Mouse (Mus musculus): ENCODE data around the gene Sec31a. TPM values are rescaled to one million over a fixed set of nuclear protein-coding genes. Genes with fewer than 3 reads are reported as not detected.

Sec31a gene
- polyA plus RNA-seq, 1 experiment from 2014 or later, result 119 TPM

- DNase-seq (ENCODE audit: low spot score) (no peak), ATAC-seq (ENCODE audit: insufficient read depth, low FRiP score, low TSS enrichment) (no peak)
- Histone ChIP-seq H3K4me2 (ENCODE audit: low read depth) (no peak overlapping the region), H3K9me3 (ENCODE audit: control insufficient read depth, low read length) (no peaks in the 10 kb centered on the region), H3K4me3 (ENCODE audit: low read depth, low read length) (no peak overlapping the region), H3K27me3 (ENCODE audit: control insufficient read depth, insufficient read depth, low read length) (no peaks in the 10 kb centered on the region), H3K9ac (ENCODE audit: low read length) (no peak overlapping the region), H3K4me1 (ENCODE audit: control insufficient read depth, insufficient read depth, low read length) (no peaks in the 10 kb centered on the region), H3K36me3 (ENCODE audit: control insufficient read depth, insufficient read depth, low read length) (peaks cover 28% of the 10 kb centered on the region), H3K27ac (ENCODE audit: low read depth, low read length) (no peak overlapping the region)
- WGBS, result 94% methylated on average over 18 of the region's 18 CpGs
Observed at GRCm38 (mm10) chr5:100383782-100384510, 32.1 kb downstream of the Sec31a start.

- Histone ChIP-seq H3K9me3 (ENCODE audit: control insufficient read depth, low read length) (no peaks in the 10 kb centered on the region), H3K4me2 (ENCODE audit: low read depth) (no peak overlapping the region), H3K27ac (ENCODE audit: low read depth, low read length) (no peak overlapping the region), H3K4me1 (ENCODE audit: control insufficient read depth, insufficient read depth, low read length) (no peaks in the 10 kb centered on the region), H3K9ac (ENCODE audit: low read length) (no peak overlapping the region), H3K36me3 (ENCODE audit: control insufficient read depth, insufficient read depth, low read length) (peaks cover 30% of the 10 kb centered on the region), H3K4me3 (ENCODE audit: low read depth, low read length) (no peak overlapping the region), H3K27me3 (ENCODE audit: control insufficient read depth, insufficient read depth, low read length) (no peaks in the 10 kb centered on the region)
- DNase-seq (ENCODE audit: low spot score) (no peak), ATAC-seq (ENCODE audit: insufficient read depth, low FRiP score, low TSS enrichment) (no peak)
- WGBS, result 95% methylated on average over 7 of the region's 7 CpGs
Observed at GRCm38 (mm10) chr5:100381094-100381493, 34.9 kb downstream of the Sec31a start.

- H3K36me3 ChIP-seq (ENCODE audit: control insufficient read depth, insufficient read depth, low read length), result peaks cover 27% of the 10 kb centered on the region
- ATAC-seq (ENCODE audit: insufficient read depth, low FRiP score, low TSS enrichment) (no peak), DNase-seq (ENCODE audit: low spot score) (no peak)
- no peak overlapping the region for H3K27ac ChIP-seq (ENCODE audit: low read depth, low read length)
- H3K4me1 ChIP-seq (ENCODE audit: control insufficient read depth, insufficient read depth, low read length), result no peaks in the 10 kb centered on the region
- H3K4me2 ChIP-seq (ENCODE audit: low read depth), result no peak overlapping the region
- H3K9ac ChIP-seq (ENCODE audit: low read length), result no peak overlapping the region
- H3K9me3 ChIP-seq (ENCODE audit: control insufficient read depth, low read length), result no peaks in the 10 kb centered on the region
- H3K27me3 ChIP-seq (ENCODE audit: control insufficient read depth, insufficient read depth, low read length), result no peaks in the 10 kb centered on the region
- 97% methylated on average over 5 of the region's 5 CpGs for WGBS
- H3K4me3 ChIP-seq (ENCODE audit: low read depth, low read length), result no peak overlapping the region
Observed at GRCm38 (mm10) chr5:100380277-100380676, 35.8 kb downstream of the Sec31a start.

GRCm38 (mm10) chr5:100378981-100379380 lies 37.1 kb downstream of the Sec31a start:
- 86% methylated on average over 2 of the region's 2 CpGs for WGBS
- Histone ChIP-seq H3K4me3 (ENCODE audit: low read depth, low read length) (no peak overlapping the region), H3K27ac (ENCODE audit: low read depth, low read length) (no peak overlapping the region), H3K27me3 (ENCODE audit: control insufficient read depth, insufficient read depth, low read length) (no peaks in the 10 kb centered on the region), H3K4me2 (ENCODE audit: low read depth) (no peak overlapping the region), H3K9me3 (ENCODE audit: control insufficient read depth, low read length) (no peaks in the 10 kb centered on the region), H3K9ac (ENCODE audit: low read length) (no peak overlapping the region), H3K36me3 (ENCODE audit: control insufficient read depth, insufficient read depth, low read length) (peaks cover 25% of the 10 kb centered on the region), H3K4me1 (ENCODE audit: control insufficient read depth, insufficient read depth, low read length) (no peaks in the 10 kb centered on the region)
- no peak for ATAC-seq (ENCODE audit: insufficient read depth, low FRiP score, low TSS enrichment)
- DNase-seq (ENCODE audit: low spot score), result no peak

- no peak for DNase-seq (ENCODE audit: low spot score)
- Histone ChIP-seq H3K27ac (ENCODE audit: low read depth, low read length) (no peak overlapping the region), H3K4me1 (ENCODE audit: control insufficient read depth, insufficient read depth, low read length) (no peaks in the 10 kb centered on the region), H3K4me3 (ENCODE audit: low read depth, low read length) (no peak overlapping the region), H3K36me3 (ENCODE audit: control insufficient read depth, insufficient read depth, low read length) (peaks cover 25% of the 10 kb centered on the region), H3K27me3 (ENCODE audit: control insufficient read depth, insufficient read depth, low read length) (no peaks in the 10 kb centered on the region), H3K9ac (ENCODE audit: low read length) (no peak overlapping the region), H3K9me3 (ENCODE audit: control insufficient read depth, low read length) (no peaks in the 10 kb centered on the region), H3K4me2 (ENCODE audit: low read depth) (no peak overlapping the region)
- 95% methylated on average over 5 of the region's 5 CpGs for WGBS
- ATAC-seq (ENCODE audit: insufficient read depth, low FRiP score, low TSS enrichment), result no peak
Observed at GRCm38 (mm10) chr5:100378211-100378610, 37.8 kb downstream of the Sec31a start.

- H3K9me3 ChIP-seq (ENCODE audit: control insufficient read depth, low read length), result no peaks in the 10 kb centered on the region
- DNase-seq (ENCODE audit: low spot score) (no peak), ATAC-seq (ENCODE audit: insufficient read depth, low FRiP score, low TSS enrichment) (no peak)
- H3K27me3 ChIP-seq (ENCODE audit: control insufficient read depth, insufficient read depth, low read length), result no peaks in the 10 kb centered on the region
- H3K9ac ChIP-seq (ENCODE audit: low read length), result no peak overlapping the region
- H3K4me2 ChIP-seq (ENCODE audit: low read depth), result no peak overlapping the region
- H3K4me3 ChIP-seq (ENCODE audit: low read depth, low read length), result no peak overlapping the region
- H3K36me3 ChIP-seq (ENCODE audit: control insufficient read depth, insufficient read depth, low read length), result peaks cover 28% of the 10 kb centered on the region
- no peaks in the 10 kb centered on the region for H3K4me1 ChIP-seq (ENCODE audit: control insufficient read depth, insufficient read depth, low read length)
- no peak overlapping the region for H3K27ac ChIP-seq (ENCODE audit: low read depth, low read length)
- 78% methylated on average over 2 of the region's 2 CpGs for WGBS
Observed at GRCm38 (mm10) chr5:100377376-100377775, 38.7 kb downstream of the Sec31a start.

GRCm38 (mm10) chr5:100374703-100375102 lies 41.3 kb downstream of the Sec31a start:
- DNase-seq (ENCODE audit: low spot score) (no peak), ATAC-seq (ENCODE audit: insufficient read depth, low FRiP score, low TSS enrichment) (no peak)
- H3K4me3 ChIP-seq (ENCODE audit: low read depth, low read length), result no peak overlapping the region
- H3K9ac ChIP-seq (ENCODE audit: low read length), result no peak overlapping the region
- no peaks in the 10 kb centered on the region for H3K9me3 ChIP-seq (ENCODE audit: control insufficient read depth, low read length)
- H3K27ac ChIP-seq (ENCODE audit: low read depth, low read length), result no peak overlapping the region
- WGBS, result 95% methylated on average over 2 of the region's 2 CpGs
- peaks cover 13% of the 10 kb centered on the region for H3K36me3 ChIP-seq (ENCODE audit: control insufficient read depth, insufficient read depth, low read length)
- no peaks in the 10 kb centered on the region for H3K4me1 ChIP-seq (ENCODE audit: control insufficient read depth, insufficient read depth, low read length)
- no peaks in the 10 kb centered on the region for H3K27me3 ChIP-seq (ENCODE audit: control insufficient read depth, insufficient read depth, low read length)
- H3K4me2 ChIP-seq (ENCODE audit: low read depth), result no peak overlapping the region

GRCm38 (mm10) chr5:100373952-100374351 lies 42.1 kb downstream of the Sec31a start:
- H3K9ac ChIP-seq (ENCODE audit: low read length), result no peak overlapping the region
- no peaks in the 10 kb centered on the region for H3K9me3 ChIP-seq (ENCODE audit: control insufficient read depth, low read length)
- H3K27me3 ChIP-seq (ENCODE audit: control insufficient read depth, insufficient read depth, low read length), result no peaks in the 10 kb centered on the region
- no peak overlapping the region for H3K4me2 ChIP-seq (ENCODE audit: low read depth)
- no peak overlapping the region for H3K4me3 ChIP-seq (ENCODE audit: low read depth, low read length)
- ATAC-seq (ENCODE audit: insufficient read depth, low FRiP score, low TSS enrichment) (no peak), DNase-seq (ENCODE audit: low spot score) (peak; percentile 31)
- 58% methylated on average over 5 of the region's 5 CpGs for WGBS
- no peak overlapping the region for H3K27ac ChIP-seq (ENCODE audit: low read depth, low read length)
- H3K4me1 ChIP-seq (ENCODE audit: control insufficient read depth, insufficient read depth, low read length), result no peaks in the 10 kb centered on the region
- H3K36me3 ChIP-seq (ENCODE audit: control insufficient read depth, insufficient read depth, low read length), result peaks cover 11% of the 10 kb centered on the region

GRCm38 (mm10) chr5:100370919-100371318 lies 45.1 kb downstream of the Sec31a start:
- H3K4me2 ChIP-seq (ENCODE audit: low read depth), result no peak overlapping the region
- no peaks in the 10 kb centered on the region for H3K9me3 ChIP-seq (ENCODE audit: control insufficient read depth, low read length)
- no peak overlapping the region for H3K27ac ChIP-seq (ENCODE audit: low read depth, low read length)
- ATAC-seq (ENCODE audit: insufficient read depth, low FRiP score, low TSS enrichment), result no peak
- H3K4me3 ChIP-seq (ENCODE audit: low read depth, low read length), result no peak overlapping the region
- WGBS, result 79% methylated on average over 1 of the region's 1 CpGs
- H3K36me3 ChIP-seq (ENCODE audit: control insufficient read depth, insufficient read depth, low read length), result peaks cover 10% of the 10 kb centered on the region
- no peaks in the 10 kb centered on the region for H3K4me1 ChIP-seq (ENCODE audit: control insufficient read depth, insufficient read depth, low read length)
- H3K9ac ChIP-seq (ENCODE audit: low read length), result no peak overlapping the region
- no peaks in the 10 kb centered on the region for H3K27me3 ChIP-seq (ENCODE audit: control insufficient read depth, insufficient read depth, low read length)
- no peak for DNase-seq (ENCODE audit: low spot score)

Data from neural tube, embryonic 11.5 days (tissue).